Mouse (Mus musculus): ENCODE measurements around the gene Ncl.

The Ncl gene

DNA sequence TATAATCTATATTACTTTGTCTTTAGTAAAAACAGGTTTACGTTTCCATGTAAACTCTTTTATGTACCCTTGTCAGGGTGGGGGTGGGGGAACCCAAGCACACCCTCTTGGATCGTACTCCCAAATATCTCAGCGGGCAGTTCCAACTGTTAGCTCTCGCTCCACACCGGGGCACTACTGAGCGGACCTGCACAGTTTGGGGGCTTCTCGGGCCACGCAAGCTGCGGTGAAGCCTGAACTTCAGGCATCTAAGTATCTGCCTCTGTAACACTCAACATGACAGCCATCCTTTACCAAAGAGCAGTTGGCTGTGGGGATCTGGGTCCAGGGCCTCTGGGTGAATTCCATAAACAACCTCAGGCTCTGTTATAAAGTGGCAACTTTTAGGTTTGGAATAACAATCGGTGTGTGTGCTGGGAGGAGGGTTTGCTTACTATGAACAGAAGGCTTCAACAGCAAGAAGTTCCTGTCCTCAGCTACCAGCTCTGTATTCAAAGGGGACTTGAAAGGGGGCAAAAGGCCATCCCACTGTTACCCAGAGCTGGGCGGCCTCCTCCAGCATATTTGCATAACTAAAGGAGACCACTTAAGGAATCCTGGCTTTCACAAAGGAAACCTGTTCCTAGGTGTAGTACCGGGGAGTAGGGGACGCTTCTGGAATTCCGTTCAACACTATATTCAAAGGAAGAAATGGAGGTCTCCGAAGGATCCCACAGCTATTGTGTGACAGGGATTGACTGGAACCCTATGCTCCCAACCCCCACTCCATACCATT is 48.5 kb downstream of the Ncl start:
- no peak for DNase-seq

DNA sequence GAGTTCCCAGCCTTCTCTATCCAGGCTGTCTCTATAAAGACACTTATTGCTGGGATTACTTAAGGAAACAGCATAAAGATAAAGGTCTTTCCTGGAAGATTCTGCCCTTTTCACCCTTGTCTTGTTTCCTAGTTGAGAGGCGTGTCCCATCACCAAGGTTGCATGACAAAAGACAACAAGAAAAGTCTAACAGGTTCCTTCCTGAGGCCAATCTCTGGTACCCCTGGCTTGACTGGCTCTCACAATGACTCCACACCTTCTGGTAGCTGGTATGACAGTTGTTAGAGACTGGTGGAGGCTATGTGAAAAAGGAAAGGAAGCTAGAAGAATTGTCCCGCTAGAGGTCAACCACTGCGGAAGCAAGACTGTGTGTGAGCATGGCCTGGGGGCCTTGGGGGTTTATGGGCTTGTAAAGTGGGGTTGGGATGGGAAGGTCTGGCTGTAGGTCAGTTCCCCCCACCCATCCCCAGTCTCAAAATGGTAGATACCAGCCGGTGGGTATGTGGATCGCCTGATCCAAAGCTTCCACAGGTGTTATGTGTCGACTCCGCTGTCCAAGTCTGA is 49.8 kb downstream of the Ncl start:
- no peak for DNase-seq

DNA sequence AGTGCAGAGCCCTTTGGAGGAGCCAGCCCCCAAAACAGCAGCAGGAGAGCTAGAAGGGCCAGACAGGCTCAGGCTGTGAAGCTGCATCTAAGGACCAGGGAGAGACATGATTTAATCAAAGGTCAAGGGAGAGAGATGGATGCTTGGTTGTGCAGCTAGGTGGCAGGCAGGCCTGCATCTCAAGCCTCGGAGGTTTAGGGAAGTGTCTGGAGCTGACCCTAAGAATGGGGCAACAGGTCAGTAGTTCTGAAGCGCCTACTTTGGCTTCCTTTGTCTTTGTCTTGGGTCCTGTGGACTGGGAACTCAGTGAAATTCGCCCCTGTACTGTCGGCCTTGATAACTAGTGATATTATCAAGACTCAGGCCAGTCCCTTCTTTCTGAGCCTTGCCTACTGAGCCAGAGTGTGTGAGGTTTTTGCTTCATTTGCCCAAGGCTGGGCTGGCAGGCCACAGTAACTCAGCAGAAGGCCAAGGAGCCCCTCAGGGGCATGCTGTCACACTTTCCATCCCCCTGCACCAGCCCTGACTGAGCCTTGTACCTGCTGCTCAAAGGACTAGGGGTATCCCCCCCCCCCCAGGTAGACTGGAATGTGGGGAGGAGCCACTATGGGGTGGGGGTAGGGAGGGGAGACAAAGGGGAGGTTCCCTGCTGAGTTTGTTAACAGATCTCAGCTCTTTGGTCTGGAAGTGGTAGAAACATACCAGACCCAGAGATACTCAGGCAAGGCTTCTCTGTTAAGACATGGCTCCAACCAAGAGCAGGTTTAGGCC is 51.1 kb downstream of the Ncl start:
- DNase-seq, result no peak

DNA sequence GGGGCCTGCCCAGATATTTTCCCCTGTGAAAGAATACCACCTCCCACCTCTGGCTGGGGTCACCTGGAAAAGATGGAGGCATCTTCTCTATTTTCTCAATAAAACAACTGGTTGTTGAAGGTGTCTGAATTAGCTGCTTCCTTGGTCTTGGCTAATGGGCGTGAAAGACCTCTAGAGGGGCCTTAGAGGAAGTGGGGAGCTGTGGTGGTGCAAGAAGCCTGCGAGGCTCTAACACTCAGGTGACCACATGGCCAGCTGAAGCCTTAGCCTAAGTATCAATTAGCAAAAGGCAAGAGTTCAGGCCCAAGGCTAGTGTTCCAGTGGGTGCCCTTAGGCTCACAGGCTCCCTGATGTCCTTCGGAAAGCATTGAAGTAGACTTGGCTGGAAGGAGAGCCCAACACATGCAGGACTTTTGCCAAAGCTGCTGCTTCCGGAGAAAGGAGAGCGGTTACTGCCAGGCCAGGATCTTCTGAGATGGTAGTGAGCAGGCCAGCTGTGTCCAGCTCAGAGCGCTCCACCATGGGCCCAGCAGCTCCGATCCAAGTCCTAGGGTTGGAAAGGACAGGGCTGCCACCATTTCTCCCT is 51.9 kb downstream of the Ncl start:
- DNase-seq, result no peak

DNA sequence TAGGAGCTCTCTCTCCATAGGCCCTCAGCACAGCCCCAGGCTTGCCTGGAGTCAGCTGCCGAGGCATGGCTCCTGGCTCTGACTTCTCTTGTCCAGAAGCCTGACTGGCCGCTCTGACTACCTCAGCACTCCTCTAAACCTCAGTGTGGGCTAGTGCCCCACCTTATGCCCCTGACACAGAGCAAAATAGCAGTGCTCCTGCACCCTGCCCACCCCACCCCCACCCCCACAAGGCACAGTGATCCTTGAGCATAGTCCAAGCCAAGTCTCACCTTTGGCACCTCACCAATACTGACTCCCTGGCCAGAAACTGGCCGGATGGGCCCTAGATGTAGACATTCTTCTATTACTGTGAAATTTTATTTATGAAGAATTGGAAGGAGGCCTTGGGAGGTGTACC is 52.5 kb downstream of the Ncl start:
- no peak for DNase-seq

DNA sequence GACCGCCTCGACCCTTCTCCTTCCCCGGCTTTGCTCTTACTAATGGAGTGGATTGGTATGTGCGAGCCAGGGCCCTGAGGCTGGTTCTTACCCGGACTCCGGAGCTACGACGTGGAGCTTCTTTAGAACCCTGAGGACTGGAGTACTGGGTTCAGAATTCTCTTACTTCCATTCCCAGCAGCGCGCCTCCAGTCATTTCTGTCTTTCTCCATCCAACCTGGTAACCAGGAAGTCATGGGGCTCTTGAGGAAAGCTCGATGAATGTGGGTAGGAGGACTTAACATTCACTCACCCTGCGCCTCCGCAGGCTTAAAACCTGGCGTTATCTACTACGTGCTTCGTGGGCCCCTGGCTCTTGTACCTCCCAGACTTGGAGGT is 55.3 kb downstream of the Ncl start:
- peak in 1 of 2 experiments; percentile 6 for DNase-seq

DNA sequence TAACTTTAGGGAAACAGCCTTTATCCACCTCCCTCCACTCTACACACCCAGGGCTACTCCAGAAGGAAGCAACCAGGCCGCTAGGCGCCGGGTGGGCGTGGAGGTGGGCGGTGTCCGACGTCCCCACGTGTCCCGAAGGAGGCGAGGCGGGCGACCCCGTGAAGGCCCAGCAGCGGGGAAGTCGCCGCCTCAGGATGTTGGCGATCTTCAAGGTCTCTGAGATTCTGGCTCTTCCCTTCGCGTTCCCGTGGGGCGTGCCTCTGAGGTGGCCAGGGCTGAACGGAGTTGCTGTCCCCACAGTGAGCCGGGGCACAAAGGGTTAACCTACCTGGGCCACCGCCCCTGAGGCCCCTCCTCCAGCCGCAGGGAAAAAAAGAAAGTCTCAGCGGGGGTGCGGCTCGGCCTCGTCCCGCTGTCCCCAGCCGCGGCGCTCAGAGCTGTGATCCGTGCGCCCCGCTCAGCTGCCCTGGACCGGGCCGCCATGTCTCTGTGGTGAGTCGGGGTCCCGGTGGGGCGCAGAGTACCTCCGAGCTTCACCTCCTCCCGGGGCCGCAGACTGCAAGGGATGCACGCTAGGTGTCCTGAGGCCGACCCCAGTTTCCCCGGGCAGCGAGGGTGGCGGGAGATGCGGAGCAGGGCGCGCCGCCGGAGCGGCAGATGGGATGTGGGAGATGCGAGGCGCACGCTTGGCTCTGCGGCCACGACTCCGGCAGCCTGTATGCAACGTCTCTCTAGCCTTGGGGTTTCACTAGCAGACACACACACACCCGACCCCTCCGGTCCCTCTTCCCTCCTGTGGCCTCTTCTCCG is 55.9 kb downstream of the Ncl start:
- peak; percentile 21 to 23 for DNase-seq

DNA sequence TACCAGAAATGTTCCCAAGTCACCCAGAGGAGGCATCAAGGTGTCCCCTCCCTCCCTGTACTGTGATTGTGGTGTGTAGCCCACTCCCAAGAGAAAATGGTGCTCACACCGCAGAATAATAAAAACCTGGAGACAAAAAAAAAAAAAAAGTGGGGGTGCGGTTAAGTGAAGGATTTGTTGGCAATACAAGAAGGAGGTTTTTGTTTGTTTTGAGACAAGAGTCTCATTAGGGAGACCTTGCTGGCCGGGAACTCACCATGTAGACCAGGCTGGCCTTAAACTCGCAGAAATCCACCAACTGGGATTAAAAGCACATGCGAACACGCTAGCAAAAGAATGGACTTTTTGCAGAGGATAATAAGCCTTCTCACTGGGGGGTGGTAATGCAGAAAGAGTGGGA is 56.7 kb downstream of the Ncl start, which contains the start of gene B3gnt7:
Gene B3gnt7 (plus strand): TSS at position 301 of the 400 bp plus-strand sequence.
- no peak for DNase-seq

DNA sequence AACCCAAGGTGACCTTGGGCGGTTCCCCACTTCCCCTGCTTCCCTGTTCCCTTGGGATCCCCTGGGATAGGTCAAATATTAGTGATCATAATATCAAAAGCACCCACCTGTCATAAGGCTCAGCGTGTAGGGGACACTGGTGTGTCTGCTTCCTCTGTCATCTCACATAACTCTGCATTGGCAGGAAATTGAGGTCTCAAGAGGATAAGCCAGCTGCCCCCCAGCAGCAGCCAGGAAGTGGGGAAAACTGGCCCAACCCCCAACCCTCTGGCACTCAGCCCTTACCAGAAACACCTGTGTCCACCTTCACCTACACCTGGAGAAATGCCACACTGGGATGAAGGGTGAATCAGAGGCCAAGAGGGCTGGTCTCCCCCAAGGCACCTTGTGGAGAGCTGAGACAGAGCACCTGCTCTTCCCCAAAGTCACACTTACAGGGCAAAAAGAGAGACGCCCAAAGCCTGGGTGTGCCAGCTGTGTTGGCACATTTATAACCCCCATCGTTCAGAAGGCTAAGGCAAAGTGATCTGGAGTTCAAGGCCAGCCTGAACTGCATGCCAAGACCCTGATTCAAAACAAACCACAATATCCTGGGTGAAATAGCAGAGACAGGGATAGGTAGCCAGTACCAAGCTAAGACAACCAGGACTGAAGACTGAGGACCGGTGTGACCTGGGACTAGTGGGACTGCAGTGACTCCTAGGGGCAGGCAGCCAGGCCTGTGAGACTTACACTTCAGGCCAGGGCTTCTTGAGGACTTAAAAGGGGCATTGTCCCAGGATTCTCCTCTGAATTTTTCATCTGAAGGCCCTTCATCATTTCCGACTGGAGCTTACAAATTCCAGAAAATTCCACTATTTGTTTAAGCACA is 57.7 kb downstream of the Ncl start:
- no peak for DNase-seq

DNA sequence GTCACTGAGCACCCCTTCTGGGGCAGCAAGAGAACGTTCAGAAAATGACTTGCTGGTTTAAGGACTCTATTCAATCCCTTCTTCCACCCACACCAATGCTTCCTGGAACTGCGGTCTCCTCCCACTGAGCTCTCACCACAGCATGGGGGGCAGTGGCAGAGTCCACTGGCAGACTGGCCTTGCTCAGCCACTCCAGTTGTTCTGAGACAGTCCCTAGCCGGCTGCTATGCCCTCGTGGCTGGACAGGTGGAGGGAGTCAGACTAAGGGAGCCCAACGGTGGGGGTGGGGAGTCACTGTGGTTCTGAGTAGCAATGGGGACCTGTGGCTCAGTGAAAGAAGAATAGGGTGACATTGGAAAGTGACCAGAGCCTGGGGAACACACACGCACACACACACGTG is 58.5 kb downstream of the Ncl start:
- DNase-seq, result no peak

DNA sequence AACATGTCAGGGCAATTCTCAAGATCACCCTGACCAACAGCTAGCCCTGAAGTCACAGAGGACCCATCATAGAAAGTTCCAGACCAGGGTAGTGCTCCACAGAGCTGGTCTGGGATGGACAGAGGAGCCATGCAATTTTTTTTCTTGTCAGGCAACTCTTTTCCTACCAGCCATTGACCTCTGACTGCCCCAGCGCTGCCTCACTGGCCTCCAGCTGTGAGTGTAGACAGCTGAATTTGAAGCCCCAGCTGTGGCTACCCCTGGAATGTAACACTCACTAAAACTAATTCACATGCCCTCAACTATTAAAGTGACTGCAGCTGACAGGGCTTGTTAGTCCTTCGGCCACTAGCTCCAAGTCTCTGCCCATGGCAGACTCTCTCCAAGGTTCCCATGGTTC is 59.1 kb downstream of the Ncl start:
- no peak for DNase-seq
